Mouse (Mus musculus) limb, embryonic 14.5 days (tissue): ENCODE measurements around the gene Pef1. TPM values are rescaled to one million over a fixed set of nuclear protein-coding genes. Genes with fewer than 3 reads are reported as not detected.

Source experiments
- ATAC-seq: fragments of 200-750 bp; cut with Nextera tagmentation; 2 replicates; pipeline ENCODE4 v1.8.0; 2017; ENCODE audit warnings: low read depth, moderate number of reproducible peaks, moderate TSS enrichment; ENCODE audit not compliant: low FRiP score
- DNase-seq: peaks from one replicate; pipeline ENCODE4 v3.0.0-alpha.2; 2015; ENCODE audit warnings: low spot score
- H3K27ac ChIP-seq: fragments of 300-500 bp; sonication (generic); replicated peaks from 2 replicates; pipeline ENCODE4 v1.5.1; 2014; ENCODE audit warnings: low read depth, mild to moderate bottlenecking, low read length, moderate library complexity, mixed read lengths
- H3K27me3 ChIP-seq: fragments of 300-500 bp; sonication (generic); 2 replicates; pipeline ENCODE4 v1.6.1; 2014; ENCODE audit warnings: low read length, mixed read lengths; ENCODE audit not compliant: control insufficient read depth, insufficient read depth
- H3K36me3 ChIP-seq: fragments of 300-500 bp; sonication (generic); 2 replicates; pipeline ENCODE4 v1.6.1; 2014; ENCODE audit warnings: mild to moderate bottlenecking, low read length, moderate library complexity, mixed read lengths; ENCODE audit not compliant: control insufficient read depth, insufficient read depth
- H3K4me1 ChIP-seq: fragments of 300-500 bp; sonication (generic); 2 replicates; pipeline ENCODE4 v1.6.1; 2014; ENCODE audit warnings: antibody characterized with exemption, low read length, mixed read lengths; ENCODE audit not compliant: control insufficient read depth, insufficient read depth
- H3K4me2 ChIP-seq: fragments of 300-500 bp; sonication (generic); replicated peaks from 2 replicates; pipeline ENCODE4 v1.6.1; 2014; ENCODE audit warnings: low read depth, mild to moderate bottlenecking, low read length, moderate library complexity; ENCODE audit not compliant: severe bottlenecking
- H3K4me3 ChIP-seq: fragments of 300-500 bp; sonication (generic); replicated peaks from 2 replicates; pipeline ENCODE4 v1.5.1; 2014; ENCODE audit warnings: low read length
- H3K9ac ChIP-seq: fragments of 300-500 bp; sonication (generic); 2 replicates; pipeline ENCODE4 v1.6.1; 2014; ENCODE audit warnings: mild to moderate bottlenecking, low read depth, low read length, moderate library complexity; ENCODE audit not compliant: severe bottlenecking
- H3K9me3 ChIP-seq: fragments of 300-500 bp; sonication (generic); 2 replicates; pipeline ENCODE4 v1.6.1; 2016; ENCODE audit warnings: low read length; ENCODE audit not compliant: control insufficient read depth
- POLR2A ChIP-seq: fragments of 200-500 bp; IDR thresholded peaks from 2 replicates; pipeline ENCODE4 v1.8.0; 2012; ENCODE audit warnings: inconsistent platforms, mild to moderate bottlenecking, moderate library complexity, borderline replicate concordance; ENCODE audit not compliant: insufficient read depth, insufficient read length; ENCODE audit errors: extremely low read depth
- WGBS: fragments of 180-500 bp; shearing (Covaris S2); extraction: QIAGEN DNeasy Blood & Tissue Kit; methylation state at CpG from one replicate; pipeline ENCODE4 v1.1.7; 2014; 5-methylcytosine and 5-hydroxymethylcytosine counted together
- polyA plus RNA-seq, 2 experiments: library from polyadenylated mRNA; depleted of rRNA in 1 of 2; stranded (reverse) in 1 of 2; unstranded in 1 of 2; fragments of >200 nt; fragmentation: Nextera tagmentation in 1 of 2; extraction: Ambion mirVana in 1 of 2; gene quantifications; 2 replicates each; pipeline versions ENCODE4 v1.2.1 to v1.2.3; 2012 to 2014

Gene Pef1
- polyA plus RNA-seq, 2 experiments, result 55.8 to 74.6 TPM

DNA sequence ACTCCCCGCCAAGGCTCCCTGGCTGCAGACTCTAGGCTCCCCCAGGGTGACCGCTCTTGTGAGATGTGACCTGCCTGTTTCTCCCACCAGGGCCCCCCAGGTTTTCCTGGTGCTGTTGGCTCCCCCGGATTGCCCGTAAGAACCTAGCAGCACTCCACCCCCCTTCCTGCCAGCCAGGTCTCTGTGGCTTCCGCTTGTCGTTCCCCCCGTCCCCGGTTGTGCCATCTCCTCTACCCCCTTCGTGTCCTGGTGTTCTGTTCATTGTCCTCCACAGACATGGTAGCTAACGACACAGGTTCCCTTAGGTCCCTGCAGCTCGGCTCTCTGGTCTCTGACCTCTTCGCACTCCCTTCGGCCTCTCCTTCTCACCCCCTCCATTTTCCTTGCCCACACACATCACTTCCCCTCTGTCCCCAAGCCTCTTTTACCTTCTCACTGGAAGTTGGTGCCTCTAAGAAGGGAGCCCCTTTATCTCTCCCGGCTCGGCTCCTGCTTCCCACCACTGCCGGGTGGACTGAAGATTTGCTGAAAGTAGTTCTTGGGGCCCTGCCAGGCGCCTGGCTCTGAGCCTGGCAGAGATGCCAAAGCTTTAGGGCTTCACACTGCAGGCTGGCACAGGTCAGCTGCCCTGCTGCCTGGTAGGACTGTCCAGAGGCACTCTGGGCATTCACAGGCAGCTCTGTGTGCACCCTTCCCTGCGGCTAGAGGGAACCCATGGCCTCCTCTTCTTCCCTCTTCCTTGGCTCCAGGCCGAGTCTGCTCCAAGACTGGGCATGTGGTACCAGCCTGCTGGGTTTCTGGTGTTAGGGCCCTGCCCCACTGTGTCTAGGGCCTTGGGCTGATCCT lies 20.8 kb upstream of the Pef1 start:
- Histone ChIP-seq H3K4me2 (no peak overlapping the region), H3K9me3 (no peaks in the 10 kb centered on the region), H3K27ac (no peak overlapping the region), H3K9ac (no peak overlapping the region), H3K27me3 (no peaks in the 10 kb centered on the region), H3K4me3 (no peak overlapping the region), H3K36me3 (peaks cover 11% of the 10 kb centered on the region), H3K4me1 (peaks cover 17% of the 10 kb centered on the region; the same call in 1 of the 2 replicates)
- WGBS, result 69% methylated on average over 19 of the region's 19 CpGs
- DNase-seq (no peak), ATAC-seq (no peak)
- no peak for TF ChIP-seq POLR2A

- no peak overlapping the region for H3K4me2 ChIP-seq
- WGBS, result 42% methylated on average over 9 of the region's 9 CpGs
- no peak overlapping the region for H3K27ac ChIP-seq
- H3K27me3 ChIP-seq, result no peaks in the 10 kb centered on the region
- H3K9me3 ChIP-seq, result no peaks in the 10 kb centered on the region
- DNase-seq (no peak), ATAC-seq (no peak)
- H3K4me1 ChIP-seq, result peaks cover 17% of the 10 kb centered on the region; the same call in 1 of the 2 replicates
- no peak for TF ChIP-seq POLR2A
- peaks cover 7% of the 10 kb centered on the region; the same call in 1 of the 2 replicates for H3K36me3 ChIP-seq
- H3K9ac ChIP-seq, result no peak overlapping the region
- H3K4me3 ChIP-seq, result no peak overlapping the region
Observed at GRCm38 (mm10) chr4:130082211-130082610, 20.1 kb upstream of the Pef1 start.

DNA sequence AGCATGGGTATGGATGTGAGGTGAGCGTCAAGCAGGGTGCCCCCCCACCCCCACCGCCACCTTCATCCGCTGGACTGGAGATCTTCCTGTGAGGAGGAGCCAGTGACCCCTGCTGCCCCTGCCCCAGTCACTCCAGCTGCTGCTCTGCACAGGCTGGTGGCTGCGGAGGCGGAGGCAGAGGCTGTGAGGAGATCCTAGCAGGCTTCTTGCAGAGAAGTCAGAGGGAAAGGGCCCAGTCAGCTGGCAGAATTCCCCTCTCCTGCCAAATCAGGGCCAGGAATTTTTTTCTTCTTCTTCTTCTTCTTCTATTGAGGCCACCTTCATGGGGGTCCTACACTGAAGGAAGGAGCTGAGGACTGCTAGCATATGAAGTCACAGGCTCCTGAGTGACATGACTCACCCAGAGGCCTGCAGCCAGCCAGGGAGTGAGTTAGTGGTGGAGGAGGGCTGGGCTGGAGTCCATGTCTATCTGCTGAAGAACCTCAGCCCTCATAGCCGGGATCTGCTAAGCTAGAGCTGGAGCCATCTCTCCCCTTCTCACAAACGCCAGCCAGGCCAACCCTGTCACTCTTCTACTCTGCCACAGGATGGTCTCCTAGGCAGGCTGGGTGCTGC lies 17.9 kb upstream of the Pef1 start:
- H3K9me3 ChIP-seq, result no peaks in the 10 kb centered on the region
- H3K27ac ChIP-seq, result no peak overlapping the region
- no peak overlapping the region for H3K4me3 ChIP-seq
- 0 out of 2 replicates have a peak, but pooled peaks cover 5% of the 10 kb centered on the region for H3K36me3 ChIP-seq
- DNase-seq (no peak), ATAC-seq (no peak)
- WGBS, result 50% methylated on average over 7 of the region's 7 CpGs
- H3K4me2 ChIP-seq, result no peak overlapping the region
- H3K9ac ChIP-seq, result no peak overlapping the region
- TF ChIP-seq POLR2A, result no peak
- H3K27me3 ChIP-seq, result no peaks in the 10 kb centered on the region; the same call in 1 of the 2 replicates
- peaks cover 16% of the 10 kb centered on the region; the same call in 1 of the 2 replicates for H3K4me1 ChIP-seq

DNA sequence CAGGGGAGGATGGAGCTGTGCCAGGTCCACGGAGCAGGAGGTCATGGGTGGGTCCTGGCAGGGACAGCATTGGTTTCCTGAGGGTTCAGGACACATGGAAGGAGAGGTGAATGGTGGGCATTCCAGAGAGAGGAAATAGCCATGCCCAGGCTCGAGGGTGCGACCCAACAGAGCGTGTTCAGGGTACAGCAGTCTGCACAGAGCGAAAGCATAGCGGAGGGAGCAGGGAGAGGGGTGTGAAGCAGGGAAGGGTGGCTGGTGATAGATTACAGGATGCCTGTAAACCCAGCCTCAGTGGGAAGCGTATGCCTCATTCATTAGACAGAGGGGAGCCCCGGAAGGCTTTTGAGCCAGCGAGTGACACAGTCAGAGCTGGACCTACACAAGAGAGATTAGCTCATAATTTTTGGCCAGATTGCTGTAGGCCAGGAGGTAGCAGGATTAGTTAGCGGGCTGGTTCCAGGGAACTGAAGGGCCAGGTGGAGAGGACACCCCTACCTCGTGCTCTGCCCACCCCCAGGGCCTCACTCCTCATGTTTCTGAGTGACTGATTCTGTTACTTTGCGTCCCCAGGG lies 17.0 kb upstream of the Pef1 start:
- no peak overlapping the region for H3K27ac ChIP-seq
- H3K4me3 ChIP-seq, result no peak overlapping the region
- no peak for ATAC-seq
- no peaks in the 10 kb centered on the region; the same call in 1 of the 2 replicates for H3K27me3 ChIP-seq
- no peak for DNase-seq
- no peak overlapping the region for H3K9ac ChIP-seq
- peaks cover 8% of the 10 kb centered on the region; the same call in 1 of the 2 replicates for H3K36me3 ChIP-seq
- TF ChIP-seq POLR2A, result no peak
- peaks cover 12% of the 10 kb centered on the region; the same call in 1 of the 2 replicates for H3K4me1 ChIP-seq
- H3K9me3 ChIP-seq, result no peaks in the 10 kb centered on the region
- H3K4me2 ChIP-seq, result no peak overlapping the region
- WGBS, result 56% methylated on average over 12 of the region's 12 CpGs

DNA sequence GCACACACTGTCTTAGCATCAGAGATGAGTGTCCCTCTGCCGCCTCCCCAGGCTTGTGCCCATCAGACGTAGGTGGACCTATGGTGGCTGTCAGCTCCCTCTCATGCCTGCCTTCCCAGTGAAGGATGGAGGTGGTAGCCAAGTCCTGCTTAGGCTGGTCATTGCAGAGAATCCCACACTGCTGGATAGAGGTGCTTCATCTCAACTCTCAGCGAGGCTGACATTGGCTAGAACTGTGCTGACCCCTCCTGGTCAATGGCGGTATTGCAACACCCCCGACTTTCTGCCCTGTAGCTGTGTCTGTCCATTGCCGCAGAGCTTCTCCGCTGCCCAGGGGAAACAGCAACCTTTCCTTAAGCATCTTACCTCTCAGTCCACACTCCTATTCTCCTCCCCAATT lies 15.1 kb upstream of the Pef1 start:
- Histone ChIP-seq H3K4me3 (no peak overlapping the region), H3K27ac (no peak overlapping the region), H3K36me3 (peaks cover 13% of the 10 kb centered on the region; the same call in 1 of the 2 replicates), H3K27me3 (no peaks in the 10 kb centered on the region; the same call in 1 of the 2 replicates), H3K4me1 (no peaks in the 10 kb centered on the region), H3K9ac (no peak overlapping the region), H3K4me2 (no peak overlapping the region), H3K9me3 (no peaks in the 10 kb centered on the region)
- no peak for TF ChIP-seq POLR2A
- peak; percentile 35; the same call in 1 of the 2 replicates for ATAC-seq
- DNase-seq, result peak; percentile 90
- 16% methylated on average over 7 of the region's 7 CpGs for WGBS
